Mouse (Mus musculus): ENCODE measurements around the gene Polr2i. TPM values are rescaled to one million over a fixed set of nuclear protein-coding genes. Genes with fewer than 3 reads are reported as not detected.

The Polr2i gene
- polyA plus RNA-seq, 1 experiment from 2014 or later: 173 TPM

GRCm38 (mm10) chr7:30265935-30266334, 34.2 kb downstream of the Polr2i start:
- peaks cover 14% of the 10 kb centered on the region; the same call in 1 of the 2 replicates for H3K36me3 ChIP-seq (ENCODE audit: control insufficient read depth, insufficient read depth, low read length)
- 91% methylated on average over 7 of the region's 7 CpGs for WGBS
- H3K9ac ChIP-seq (ENCODE audit: low read depth, low read length): no peak overlapping the region
- no peak overlapping the region for H3K4me3 ChIP-seq (ENCODE audit: low read length)
- no peak overlapping the region for H3K4me2 ChIP-seq (replicated peaks; ENCODE audit: low read depth, low read length)
- no peaks in the 10 kb centered on the region for H3K27me3 ChIP-seq (ENCODE audit: control insufficient read depth, insufficient read depth, low read length)
- H3K9me3 ChIP-seq (ENCODE audit: control insufficient read depth, low read length): no peaks in the 10 kb centered on the region
- H3K27ac ChIP-seq (ENCODE audit: low read depth, low read length): no peak overlapping the region
- no peaks in the 10 kb centered on the region for H3K4me1 ChIP-seq (ENCODE audit: control insufficient read depth, insufficient read depth, low read length)
- ATAC-seq (ENCODE audit: low FRiP score, low TSS enrichment): no peak

- WGBS: 86% methylated on average over 3 of the region's 3 CpGs
- Histone ChIP-seq H3K27me3 (ENCODE audit: control insufficient read depth, insufficient read depth, low read length) (no peaks in the 10 kb centered on the region), H3K9me3 (ENCODE audit: control insufficient read depth, low read length) (no peaks in the 10 kb centered on the region), H3K4me3 (ENCODE audit: low read length) (no peak overlapping the region), H3K9ac (ENCODE audit: low read depth, low read length) (no peak overlapping the region), H3K4me1 (ENCODE audit: control insufficient read depth, insufficient read depth, low read length) (no peaks in the 10 kb centered on the region), H3K36me3 (ENCODE audit: control insufficient read depth, insufficient read depth, low read length) (peaks cover 9% of the 10 kb centered on the region; the same call in 1 of the 2 replicates), H3K27ac (ENCODE audit: low read depth, low read length) (no peak overlapping the region), H3K4me2 (replicated peaks; ENCODE audit: low read depth, low read length) (no peak overlapping the region)
- ATAC-seq (ENCODE audit: low FRiP score, low TSS enrichment): no peak
Measured at GRCm38 (mm10) chr7:30266780-30267179, 35.0 kb downstream of the Polr2i start.

- peaks cover 4% of the 10 kb centered on the region; the same call in 1 of the 2 replicates for H3K36me3 ChIP-seq (ENCODE audit: control insufficient read depth, insufficient read depth, low read length)
- no peak overlapping the region for H3K4me3 ChIP-seq (ENCODE audit: low read length)
- 92% methylated on average over 4 of the region's 4 CpGs for WGBS
- no peak overlapping the region for H3K4me2 ChIP-seq (replicated peaks; ENCODE audit: low read depth, low read length)
- ATAC-seq (ENCODE audit: low FRiP score, low TSS enrichment): no peak
- no peak overlapping the region for H3K27ac ChIP-seq (ENCODE audit: low read depth, low read length)
- no peaks in the 10 kb centered on the region for H3K4me1 ChIP-seq (ENCODE audit: control insufficient read depth, insufficient read depth, low read length)
- H3K27me3 ChIP-seq (ENCODE audit: control insufficient read depth, insufficient read depth, low read length): no peaks in the 10 kb centered on the region
- H3K9ac ChIP-seq (ENCODE audit: low read depth, low read length): no peak overlapping the region
- H3K9me3 ChIP-seq (ENCODE audit: control insufficient read depth, low read length): no peaks in the 10 kb centered on the region
Measured at GRCm38 (mm10) chr7:30269641-30270040, 37.9 kb downstream of the Polr2i start.

- H3K36me3 ChIP-seq (ENCODE audit: control insufficient read depth, insufficient read depth, low read length): peaks cover 4% of the 10 kb centered on the region; the same call in 1 of the 2 replicates
- H3K4me2 ChIP-seq (replicated peaks; ENCODE audit: low read depth, low read length): no peak overlapping the region
- H3K27me3 ChIP-seq (ENCODE audit: control insufficient read depth, insufficient read depth, low read length): no peaks in the 10 kb centered on the region
- H3K4me1 ChIP-seq (ENCODE audit: control insufficient read depth, insufficient read depth, low read length): no peaks in the 10 kb centered on the region; the same call in 1 of the 2 replicates
- H3K9me3 ChIP-seq (ENCODE audit: control insufficient read depth, low read length): no peaks in the 10 kb centered on the region
- no peak overlapping the region for H3K4me3 ChIP-seq (ENCODE audit: low read length)
- no peak overlapping the region for H3K27ac ChIP-seq (ENCODE audit: low read depth, low read length)
- ATAC-seq (ENCODE audit: low FRiP score, low TSS enrichment): no peak
- 52% methylated on average over 6 of the region's 6 CpGs for WGBS
- no peak overlapping the region for H3K9ac ChIP-seq (ENCODE audit: low read depth, low read length)
Measured at GRCm38 (mm10) chr7:30274383-30274782, 42.6 kb downstream of the Polr2i start.

GRCm38 (mm10) chr7:30278911-30279310, 47.2 kb downstream of the Polr2i start:
- Histone ChIP-seq H3K27me3 (ENCODE audit: control insufficient read depth, insufficient read depth, low read length) (no peaks in the 10 kb centered on the region), H3K4me3 (ENCODE audit: low read length) (peak overlapping the region; percentile 65; the same call in 1 of the 2 replicates), H3K4me2 (replicated peaks; ENCODE audit: low read depth, low read length) (peak overlapping the region; percentile 50), H3K9ac (ENCODE audit: low read depth, low read length) (peak overlapping the region; percentile 44; the same call in 1 of the 2 replicates), H3K27ac (ENCODE audit: low read depth, low read length) (no peak overlapping the region), H3K36me3 (ENCODE audit: control insufficient read depth, insufficient read depth, low read length) (no peaks in the 10 kb centered on the region), H3K9me3 (ENCODE audit: control insufficient read depth, low read length) (no peaks in the 10 kb centered on the region), H3K4me1 (ENCODE audit: control insufficient read depth, insufficient read depth, low read length) (no peaks in the 10 kb centered on the region; the same call in 1 of the 2 replicates)
- 53% methylated on average over 2 of the region's 2 CpGs for WGBS
- ATAC-seq (ENCODE audit: low FRiP score, low TSS enrichment): no peak

GRCm38 (mm10) chr7:30279536-30279935, 47.8 kb downstream of the Polr2i start:
- ATAC-seq (ENCODE audit: low FRiP score, low TSS enrichment): peak; percentile 36; the same call in 1 of the 2 replicates
- H3K27ac ChIP-seq (ENCODE audit: low read depth, low read length): no peak overlapping the region
- WGBS: under 1% methylated on average over 6 of the region's 6 CpGs
- H3K27me3 ChIP-seq (ENCODE audit: control insufficient read depth, insufficient read depth, low read length): no peaks in the 10 kb centered on the region
- no peaks in the 10 kb centered on the region for H3K9me3 ChIP-seq (ENCODE audit: control insufficient read depth, low read length)
- H3K36me3 ChIP-seq (ENCODE audit: control insufficient read depth, insufficient read depth, low read length): no peaks in the 10 kb centered on the region
- no peaks in the 10 kb centered on the region; the same call in 1 of the 2 replicates for H3K4me1 ChIP-seq (ENCODE audit: control insufficient read depth, insufficient read depth, low read length)
- peak overlapping the region; percentile 44; the same call in 1 of the 2 replicates for H3K9ac ChIP-seq (ENCODE audit: low read depth, low read length)
- H3K4me3 ChIP-seq (ENCODE audit: low read length): peak overlapping the region; percentile 65
- H3K4me2 ChIP-seq (replicated peaks; ENCODE audit: low read depth, low read length): peak overlapping the region; percentile 50

- H3K4me3 ChIP-seq (ENCODE audit: low read length): peak within 1 kb of the TSS; percentile 65
- peak within 1 kb of the TSS; percentile 50 for H3K4me2 ChIP-seq (replicated peaks; ENCODE audit: low read depth, low read length)
- WGBS: under 1% methylated on average over 48 of the region's 49 CpGs
- no peaks in the 10 kb centered on the region for H3K36me3 ChIP-seq (ENCODE audit: control insufficient read depth, insufficient read depth, low read length)
- no peaks in the 10 kb centered on the region; the same call in 1 of the 2 replicates for H3K4me1 ChIP-seq (ENCODE audit: control insufficient read depth, insufficient read depth, low read length)
- peak; percentile 96 for ATAC-seq (ENCODE audit: low FRiP score, low TSS enrichment)
- H3K9me3 ChIP-seq (ENCODE audit: control insufficient read depth, low read length): no peaks in the 10 kb centered on the region
- H3K27ac ChIP-seq (ENCODE audit: low read depth, low read length): peak within 1 kb of the TSS; percentile 90
- no peaks in the 10 kb centered on the region for H3K27me3 ChIP-seq (ENCODE audit: control insufficient read depth, insufficient read depth, low read length)
- peak within 1 kb of the TSS; percentile 44; the same call in 1 of the 2 replicates for H3K9ac ChIP-seq (ENCODE audit: low read depth, low read length)
Measured at GRCm38 (mm10) chr7:30279951-30280669, 48.4 kb downstream of the Polr2i start, which contains the start of the genes Thap8 and Wdr62. Gene Thap8 (plus strand): TSS chr7:30280094. Gene Wdr62 (minus strand): TSS chr7:30280419.

- H3K9ac ChIP-seq (ENCODE audit: low read depth, low read length): peak overlapping the region; percentile 44; the same call in 1 of the 2 replicates
- WGBS: under 1% methylated on average over 20 of the region's 20 CpGs
- H3K36me3 ChIP-seq (ENCODE audit: control insufficient read depth, insufficient read depth, low read length): no peaks in the 10 kb centered on the region
- peak overlapping the region; percentile 65 for H3K4me3 ChIP-seq (ENCODE audit: low read length)
- H3K4me2 ChIP-seq (replicated peaks; ENCODE audit: low read depth, low read length): peak overlapping the region; percentile 50
- H3K27ac ChIP-seq (ENCODE audit: low read depth, low read length): peak overlapping the region; percentile 90
- no peaks in the 10 kb centered on the region for H3K9me3 ChIP-seq (ENCODE audit: control insufficient read depth, low read length)
- no peaks in the 10 kb centered on the region; the same call in 1 of the 2 replicates for H3K4me1 ChIP-seq (ENCODE audit: control insufficient read depth, insufficient read depth, low read length)
- ATAC-seq (ENCODE audit: low FRiP score, low TSS enrichment): peak; percentile 87
- H3K27me3 ChIP-seq (ENCODE audit: control insufficient read depth, insufficient read depth, low read length): no peaks in the 10 kb centered on the region
Measured at GRCm38 (mm10) chr7:30280670-30281138, 49.0 kb downstream of the Polr2i start.

GRCm38 (mm10) chr7:30281522-30281921, 49.8 kb downstream of the Polr2i start:
- Histone ChIP-seq H3K4me2 (replicated peaks; ENCODE audit: low read depth, low read length) (peak overlapping the region; percentile 50; the same call in 1 of the 2 replicates), H3K9me3 (ENCODE audit: control insufficient read depth, low read length) (no peaks in the 10 kb centered on the region), H3K4me3 (ENCODE audit: low read length) (no peak overlapping the region), H3K27me3 (ENCODE audit: control insufficient read depth, insufficient read depth, low read length) (no peaks in the 10 kb centered on the region), H3K9ac (ENCODE audit: low read depth, low read length) (0 out of 2 replicates have a peak overlapping the region, but pooled peaks have one; percentile 44), H3K4me1 (ENCODE audit: control insufficient read depth, insufficient read depth, low read length) (no peaks in the 10 kb centered on the region; the same call in 1 of the 2 replicates), H3K36me3 (ENCODE audit: control insufficient read depth, insufficient read depth, low read length) (no peaks in the 10 kb centered on the region), H3K27ac (ENCODE audit: low read depth, low read length) (no peak overlapping the region)
- WGBS: 78% methylated on average over 4 of the region's 4 CpGs
- no peak for ATAC-seq (ENCODE audit: low FRiP score, low TSS enrichment)
